Mouse (Mus musculus): ENCODE measurements around the gene Clasrp. TPM values are rescaled to one million over a fixed set of nuclear protein-coding genes. Genes with fewer than 3 reads are reported as not detected.

Clasrp gene
- total RNA-seq, 2 experiments from 2014 or later = 29.9 to 32.8 TPM

- no peak for DNase-seq (ENCODE audit: low spot score in 2 of 2)
These were observed 38.5 kb downstream of the Clasrp start for GRCm38 (mm10) chr7:19565803-19566202.

GRCm38 (mm10) chr7:19564455-19564854, 39.8 kb downstream of the Clasrp start:
- DNase-seq (ENCODE audit: low spot score in 2 of 2) = no peak

- DNase-seq (ENCODE audit: low spot score in 2 of 2) = no peak
These were observed 40.4 kb downstream of the Clasrp start for GRCm38 (mm10) chr7:19563884-19564283.

GRCm38 (mm10) chr7:19562643-19563410, 41.5 kb downstream of the Clasrp start, which contains the start of gene Ppp1r37:
Gene Ppp1r37 (minus strand): TSS chr7:19563076.
- DNase-seq (ENCODE audit: low spot score in 2 of 2) = no peak

- DNase-seq (ENCODE audit: low spot score in 2 of 2) = peak; percentile 89 to 96
These were observed 42.3 kb downstream of the Clasrp start for GRCm38 (mm10) chr7:19561765-19562642.

- no peak for DNase-seq (ENCODE audit: low spot score in 2 of 2)
These were observed 42.9 kb downstream of the Clasrp start for GRCm38 (mm10) chr7:19561431-19561764.

- DNase-seq (ENCODE audit: low spot score in 2 of 2) = no peak
These were observed 43.6 kb downstream of the Clasrp start for GRCm38 (mm10) chr7:19560491-19561260.

- DNase-seq (ENCODE audit: low spot score in 2 of 2) = no peak
These were observed 45.3 kb downstream of the Clasrp start for GRCm38 (mm10) chr7:19558965-19559364.

GRCm38 (mm10) chr7:19557982-19558900, 46.0 kb downstream of the Clasrp start:
- no peak for DNase-seq (ENCODE audit: low spot score in 2 of 2)

- no peak for DNase-seq (ENCODE audit: low spot score in 2 of 2)
These were observed 47.2 kb downstream of the Clasrp start for GRCm38 (mm10) chr7:19557086-19557485.

- no peak for DNase-seq (ENCODE audit: low spot score in 2 of 2)
These were observed 50.1 kb downstream of the Clasrp start for GRCm38 (mm10) chr7:19554168-19554567.

- no peak for DNase-seq (ENCODE audit: low spot score in 2 of 2)
These were observed 51.8 kb downstream of the Clasrp start for GRCm38 (mm10) chr7:19552443-19552842.

- DNase-seq (ENCODE audit: low spot score in 2 of 2) = no peak
These were observed 52.7 kb downstream of the Clasrp start for GRCm38 (mm10) chr7:19551634-19552033.

- DNase-seq (ENCODE audit: low spot score in 2 of 2) = no peak
These were observed 54.9 kb downstream of the Clasrp start for GRCm38 (mm10) chr7:19549394-19549793.

GRCm38 (mm10) chr7:19547344-19547969, 56.8 kb downstream of the Clasrp start:
- DNase-seq (ENCODE audit: low spot score in 2 of 2) = no peak

GRCm38 (mm10) chr7:19546007-19546406, 58.3 kb downstream of the Clasrp start:
- no peak for DNase-seq (ENCODE audit: low spot score in 2 of 2)

GRCm38 (mm10) chr7:19543584-19543983, 60.7 kb downstream of the Clasrp start:
- no peak for DNase-seq (ENCODE audit: low spot score in 2 of 2)

GRCm38 (mm10) chr7:19542155-19542691, 62.1 kb downstream of the Clasrp start:
- DNase-seq (ENCODE audit: low spot score in 2 of 2) = no peak

GRCm38 (mm10) chr7:19541681-19542154, 62.6 kb downstream of the Clasrp start:
- DNase-seq (ENCODE audit: low spot score in 2 of 2) = no peak
